Mouse (Mus musculus): ENCODE results near the gene Rps6ka3.

The Rps6ka3 gene

GRCm38 (mm10) chrX:159364506-159364905, 154.4 kb downstream of the Rps6ka3 start:
- DNase-seq, result no peak

GRCm38 (mm10) chrX:159371831-159372752, 162.0 kb downstream of the Rps6ka3 start, which contains the start of gene Eif1ax:
TSS of gene Eif1ax (plus strand) at chrX:159372178.
- peak; percentile 75 for DNase-seq

GRCm38 (mm10) chrX:159372753-159373144, 162.6 kb downstream of the Rps6ka3 start:
- DNase-seq, result no peak

GRCm38 (mm10) chrX:159387105-159387504, 177.0 kb downstream of the Rps6ka3 start:
- no peak for DNase-seq

- DNase-seq, result no peak
Measured at GRCm38 (mm10) chrX:159388953-159389352, 178.8 kb downstream of the Rps6ka3 start.

GRCm38 (mm10) chrX:159390347-159390962, 180.3 kb downstream of the Rps6ka3 start:
- DNase-seq, result no peak

- DNase-seq, result no peak
Measured at GRCm38 (mm10) chrX:159391239-159391638, 181.1 kb downstream of the Rps6ka3 start.

GRCm38 (mm10) chrX:159409253-159409652, 199.1 kb downstream of the Rps6ka3 start:
- peak; percentile 15 for DNase-seq

- DNase-seq, result peak; percentile 71
Measured at GRCm38 (mm10) chrX:159414130-159414828, 204.2 kb downstream of the Rps6ka3 start, which contains the start of gene Map7d2. TSS of gene Map7d2 (plus strand) at chrX:159414572.

- DNase-seq, result peak; percentile 53
Measured at GRCm38 (mm10) chrX:159414829-159415673, 204.9 kb downstream of the Rps6ka3 start.
